24 mouse cellular contexts compared by ENCODE assay signal in the genomic region with DNA sequence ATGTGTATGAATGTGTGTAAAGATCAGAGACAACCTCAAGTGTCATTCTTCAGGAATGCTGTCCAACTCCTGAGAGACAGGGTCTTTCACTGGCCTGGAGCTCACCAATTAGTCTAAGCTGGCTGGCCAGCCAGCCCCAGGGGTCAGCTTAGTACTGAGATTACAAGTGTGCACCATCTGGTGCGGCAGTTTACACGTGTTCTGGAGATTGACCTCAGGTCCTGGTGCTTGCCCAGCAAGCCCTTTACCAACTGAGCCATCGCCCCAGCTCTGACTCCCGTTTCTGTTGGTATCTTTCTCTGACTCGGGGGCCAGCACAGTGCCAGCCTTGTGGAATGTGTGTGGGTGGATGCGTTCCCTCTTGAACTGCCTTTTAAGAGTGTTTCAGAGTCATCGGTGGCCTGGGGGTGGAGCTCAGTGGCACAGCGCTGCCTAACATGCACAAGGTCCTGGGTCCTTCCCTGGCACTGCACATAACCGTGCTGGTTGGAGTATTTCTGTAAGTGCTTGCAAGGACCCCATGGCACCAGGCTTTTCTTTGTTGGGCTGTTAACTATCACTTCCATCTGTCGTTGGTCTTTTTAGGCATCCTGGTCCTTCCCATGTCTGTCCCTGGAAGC. TPM values are rescaled to one million over a fixed set of nuclear protein-coding genes. Genes with fewer than 3 reads are reported as not detected.
DNase-seq lines count a peak whose midpoint lies in the region; ATAC-seq lines count a peak whose summit lies in the region.
"Had no signal": no experiment of that assay in that cellular context is flagged by ENCODE, and none has a peak within 500 bp of the region (broad histone marks: within the 10 kb centered on the region; RNA-seq: fewer than 3 reads in every experiment).

No protein-coding gene starts in this region.

- H3K27ac ChIP-seq in heart, embryonic 10.5 days: no peak overlapping the region
- H3K27ac ChIP-seq in lung, embryonic 16.5 days (ENCODE audit: low read length): no peak overlapping the region
- H3K27ac ChIP-seq: forebrain, embryonic 13.5 days; hindbrain, embryonic 15.5 days; macrophage had no signal

- peaks cover 9% of the 10 kb centered on the region; the same call in 1 of the 2 replicates for H3K4me1 ChIP-seq in heart, embryonic 10.5 days
- no peaks in the 10 kb centered on the region for H3K4me1 ChIP-seq in lung, embryonic 16.5 days (replicated peaks; ENCODE audit: control insufficient read depth, insufficient read depth, low read length)
- H3K4me1 ChIP-seq: hindbrain, embryonic 15.5 days had no signal

- no peaks in the 10 kb centered on the region for H3K9me3 ChIP-seq in heart, embryonic 10.5 days
- H3K9me3 ChIP-seq in lung, embryonic 16.5 days (ENCODE audit: control insufficient read depth, low read length): no peaks in the 10 kb centered on the region
- H3K9me3 ChIP-seq: forebrain, embryonic 13.5 days; hindbrain, embryonic 15.5 days had no signal

- no peaks in the 10 kb centered on the region for H3K36me3 ChIP-seq in heart, embryonic 10.5 days
- H3K36me3 ChIP-seq in lung, embryonic 16.5 days (ENCODE audit: control insufficient read depth, insufficient read depth, low read length): no peaks in the 10 kb centered on the region
- H3K36me3 ChIP-seq: hindbrain, embryonic 15.5 days had no signal

- intact Hi-C loops in left cerebral cortex, postnatal 10 days (cut with DNase I): no loop called here

- no peak overlapping the region for H3K4me3 ChIP-seq in heart, embryonic 10.5 days
- H3K4me3 ChIP-seq in lung, embryonic 16.5 days (ENCODE audit: low read length): no peak overlapping the region
- H3K4me3 ChIP-seq: forebrain, embryonic 13.5 days; hindbrain, embryonic 15.5 days; myocyte had no signal

- ATAC-seq in lung, embryonic 16.5 days (ENCODE audit: low read depth): peak; percentile 45; the same call in 1 of the 2 replicates
- ATAC-seq: forebrain, embryonic 13.5 days; intestine, postnatal 0 days had no signal

- DNase-seq in heart, embryonic 10.5 days (ENCODE audit: low spot score): peak; percentile 64
- no peak for DNase-seq in heart, adult 8-10 months (ENCODE audit: low spot score)
- DNase-seq in lung, postnatal 4 days: no peak
- DNase-seq in embryo, embryonic 11 days: peak; percentile 25
- peak; percentile 49 for DNase-seq in retina, postnatal 7 days (ENCODE audit: low read depth, low spot score)
- DNase-seq in left cerebral cortex, postnatal 10 days (ENCODE audit: extremely low spot score in 1 of 2, low spot score in 2 of 2): no peak
- DNase-seq: cerebellum, adult 11 months; gastrocnemius, postnatal 14 days; heart, postnatal 36 days; lung, adult 18-20 months; midbrain, embryonic 14.5 days; right cerebral cortex, postnatal 25 days; thymus, adult 2 months had no signal

- WGBS in heart, embryonic 10.5 days: 54% methylated on average over 10 of the region's 10 CpGs
- WGBS in lung, embryonic 16.5 days: 37% methylated on average over 10 of the region's 10 CpGs

- no peak overlapping the region for H3K9ac ChIP-seq in lung, embryonic 16.5 days (ENCODE audit: low read length)
- H3K9ac ChIP-seq: forebrain, embryonic 13.5 days; hindbrain, embryonic 15.5 days had no signal

- H3K4me2 ChIP-seq in lung, embryonic 16.5 days (ENCODE audit: low read depth, low read length): no peak overlapping the region
- H3K4me2 ChIP-seq: forebrain, embryonic 13.5 days; hindbrain, embryonic 15.5 days; liver, embryonic 11.5 days had no signal

- 0 out of 2 replicates have a peak, but pooled peaks cover 12% of the 10 kb centered on the region for H3K27me3 ChIP-seq in heart, embryonic 10.5 days (ENCODE audit: insufficient read depth, poor library complexity, severe bottlenecking)
- H3K27me3 ChIP-seq in lung, embryonic 16.5 days (ENCODE audit: control insufficient read depth, insufficient read depth, low read depth, low read length): no peaks in the 10 kb centered on the region

RNA-seq across cellular contexts. Expression of gene Sox1, which starts 40.6 kb away (rescaled TPM):
- polyA plus RNA-seq in heart, embryonic 10.5 days (2016; fragmentation: Nextera tagmentation; extraction: Ambion mirVana): not detected in 2 replicates
- not detected for total RNA-seq in heart, adult 8-10 months (2022)
- not detected in 2 replicates for polyA plus RNA-seq in lung, embryonic 16.5 days (2015; fragmentation: Nextera tagmentation; extraction: Ambion mirVana)
- total RNA-seq in left cerebral cortex, postnatal 10 days (2021): 1 to 10 TPM; 8.4 to 9.0 TPM
- total RNA-seq: adrenal gland, adult 18-20 months; gastrocnemius, postnatal 14 days; heart, postnatal 36 days had no signal
- polyA plus RNA-seq: C2C12; intestine, postnatal 0 days; kidney, embryonic 16.5 days; liver, embryonic 11.5 days; macrophage; myocyte; stomach, embryonic 16.5 days; thymus, adult 2 months had no signal

Comparison
In these comparisons a context has a peak if more than half of its experiments do, and no peak if none do; other contexts are left out.
1. DNase-seq: peak in heart, embryonic 10.5 days (single experiment), embryo, embryonic 11 days (single experiment) and retina, postnatal 7 days (single experiment); none in heart, adult 8-10 months (single experiment), lung, postnatal 4 days (0 of 2) and left cerebral cortex, postnatal 10 days (0 of 2).
2. RNA of gene Sox1, which starts 40.6 kb away (total RNA-seq): 8.4 to 9.0 TPM in left cerebral cortex, postnatal 10 days; not detected in heart, adult 8-10 months; every median in the first group is over 4 times any median in the second.